Mouse (Mus musculus): ENCODE results near the gene Arhgap15.

DNA sequence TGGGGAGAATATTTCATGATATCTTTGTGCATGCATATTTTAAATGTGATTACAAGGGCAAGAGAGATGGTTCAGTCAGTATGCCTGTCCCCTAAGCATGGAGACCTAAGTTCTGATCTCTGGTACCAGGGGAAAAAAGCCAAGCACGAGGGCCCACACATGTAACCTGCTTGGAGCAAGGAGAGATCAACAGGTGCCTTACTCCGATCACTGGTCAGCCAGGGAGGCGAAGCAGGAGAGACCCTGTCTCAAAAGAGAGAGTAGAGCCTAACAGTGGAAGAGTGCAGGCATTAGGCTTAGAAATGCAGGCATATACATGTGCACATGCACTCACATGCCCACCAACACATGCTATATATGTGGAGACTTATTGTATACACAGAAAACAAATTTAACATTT is 19.8 kb upstream of the Arhgap15 start:
- TF ChIP-seq POLR2A (IDR thresholded peaks at IDR 0.05; ENCODE audit: insufficient read depth, low read depth, low read length): no peak
- TF ChIP-seq CTCF (IDR thresholded peaks at IDR 0.05; ENCODE audit: insufficient read depth, low read depth, low read length): no peak
